Mouse (Mus musculus) left cerebral cortex, adult 8-10 months (tissue): ENCODE measurements at regions not wholly inside any gene's neighbourhood (a gene's known extent, or its start where the extent isn't known, plus 50 kb on each side); places are given as distances from the start of the nearest gene placed in this dataset.

ENCODE experiments used
- DNase-seq, 2 experiments: peaks; one replicate each; pipeline ENCODE4 v3.0.0; 2022; ENCODE audit warnings: low spot score in 2 of 2

DNA sequence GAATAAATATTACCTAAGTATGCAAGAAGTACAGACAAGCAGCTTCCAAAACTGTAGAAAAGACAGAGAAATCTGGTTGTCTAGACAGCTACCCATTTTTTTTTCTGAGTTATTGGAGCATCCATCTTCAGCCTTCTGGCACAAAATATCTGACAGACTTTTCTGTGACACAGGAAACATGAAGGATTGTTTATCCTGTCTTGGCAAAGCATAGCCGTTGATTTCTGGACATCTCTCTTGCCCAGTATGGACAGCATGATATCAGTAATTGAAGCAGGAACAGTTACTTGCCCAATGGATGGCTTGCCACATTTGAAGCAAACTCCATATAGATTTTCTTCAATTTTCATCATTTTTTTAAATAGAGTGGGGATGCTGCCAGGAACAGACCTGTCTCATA is 96.1 kb upstream of the Naaladl2 start:
- no peak for DNase-seq

DNA sequence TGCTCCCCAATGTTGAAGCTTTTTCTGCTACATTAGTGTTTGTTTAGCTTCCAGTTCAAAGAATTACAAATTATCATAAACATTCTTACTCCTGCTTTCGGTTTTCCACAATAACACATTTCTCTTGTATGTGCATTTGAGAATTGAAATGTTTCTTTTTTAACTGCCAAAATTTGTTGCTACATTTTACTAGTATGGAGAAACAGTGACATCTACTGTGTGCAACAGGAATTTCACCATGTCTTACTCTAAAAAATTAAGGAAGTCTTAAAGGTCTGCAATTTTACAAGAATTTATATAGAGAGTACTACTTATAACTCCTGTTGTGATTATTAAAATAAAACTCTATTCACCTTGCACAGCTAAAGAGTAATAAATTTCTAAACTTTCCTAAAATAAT is 76.5 kb upstream of the Naaladl2 start:
- no peak for DNase-seq

DNA sequence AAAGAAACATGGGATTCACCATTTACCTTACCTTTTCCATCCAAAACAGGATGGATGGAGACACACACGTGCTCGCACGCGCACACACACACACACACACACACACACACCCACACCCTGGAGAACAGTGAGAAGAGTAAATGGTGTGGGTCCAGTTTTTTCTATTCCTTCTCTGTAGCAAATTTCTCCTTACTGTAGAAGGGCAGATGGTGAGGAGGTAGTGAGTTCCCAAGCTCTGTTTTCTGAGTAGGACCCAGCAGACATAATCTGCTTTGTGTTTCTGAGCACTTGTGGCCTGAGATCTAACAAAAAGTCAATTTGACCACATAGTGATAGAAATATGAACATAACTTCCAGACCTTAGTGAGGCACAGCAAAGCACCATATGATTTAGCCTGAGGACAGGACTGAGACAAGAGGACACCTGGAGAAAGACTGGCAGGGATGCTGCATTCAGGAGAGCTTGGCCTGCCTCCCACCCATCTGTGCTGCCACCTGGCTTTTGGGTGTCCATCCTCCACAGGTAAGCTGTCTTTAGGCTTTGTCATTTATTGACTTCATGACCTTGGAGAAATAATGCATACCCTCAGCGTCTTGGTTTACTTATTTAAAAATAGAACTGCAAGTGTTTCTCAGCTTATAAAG is 64.1 kb upstream of the Naaladl2 start:
- peak in 1 of 2 experiments; percentile 25 for DNase-seq
